Mouse (Mus musculus) thymus, postnatal 10 days (tissue): ENCODE data around the gene Atp6v1e2.

Source experiments
- DNase-seq, 2 experiments: peaks; one replicate each; pipeline ENCODE4 v3.0.0; 2021; ENCODE audit warnings: low spot score in 2 of 2

Gene Atp6v1e2

DNA sequence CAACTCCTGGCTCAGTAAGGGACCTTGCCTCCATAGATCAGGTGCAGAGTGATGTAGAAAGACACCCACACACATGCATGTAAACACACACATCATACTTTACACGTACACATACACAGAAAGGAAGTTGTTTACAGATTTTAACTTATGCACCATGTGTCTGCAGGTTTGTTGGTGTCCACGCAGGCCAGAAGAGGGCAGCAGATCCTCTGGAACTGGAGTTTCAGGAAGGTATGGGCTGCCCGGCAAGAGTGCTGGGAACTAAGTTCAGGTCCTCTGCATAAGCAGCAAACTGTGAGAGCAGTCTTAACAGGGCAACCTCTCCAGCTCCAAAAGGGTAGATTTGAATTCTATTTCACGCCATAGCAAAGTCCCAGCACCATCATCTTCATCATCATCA, 32.2 kb downstream of the Atp6v1e2 start:
- DNase-seq, result no peak

- no peak for DNase-seq
These were observed 34.6 kb downstream of the Atp6v1e2 start for GRCm38 (mm10) chr17:86913003-86913607.

GRCm38 (mm10) chr17:86911261-86911660, 36.4 kb downstream of the Atp6v1e2 start:
- no peak for DNase-seq

- DNase-seq, result no peak
These were observed 37.8 kb downstream of the Atp6v1e2 start for GRCm38 (mm10) chr17:86909733-86910495.

GRCm38 (mm10) chr17:86908316-86908715, 39.4 kb downstream of the Atp6v1e2 start:
- DNase-seq, result no peak

DNA sequence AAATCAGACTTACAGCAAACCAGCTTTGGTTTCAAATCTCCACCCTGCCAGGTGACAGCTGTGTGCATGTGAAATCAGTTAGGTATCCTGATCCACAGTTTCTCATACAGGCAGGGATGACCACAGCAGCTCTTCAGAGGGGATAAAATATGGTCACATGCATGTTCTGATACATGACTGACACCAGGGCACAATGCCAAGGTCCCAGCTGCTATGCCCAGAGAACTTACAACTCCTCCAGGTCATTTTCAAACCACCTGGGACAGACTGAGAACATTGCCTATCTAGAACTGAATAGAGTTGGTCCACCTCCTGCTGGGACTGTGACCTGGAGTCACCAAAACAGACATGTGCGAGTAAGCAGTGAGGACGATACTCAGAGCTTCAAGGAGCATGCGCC, 40.6 kb downstream of the Atp6v1e2 start:
- DNase-seq, result no peak

- no peak for DNase-seq
These were observed 41.1 kb downstream of the Atp6v1e2 start for GRCm38 (mm10) chr17:86906601-86907000.

DNA sequence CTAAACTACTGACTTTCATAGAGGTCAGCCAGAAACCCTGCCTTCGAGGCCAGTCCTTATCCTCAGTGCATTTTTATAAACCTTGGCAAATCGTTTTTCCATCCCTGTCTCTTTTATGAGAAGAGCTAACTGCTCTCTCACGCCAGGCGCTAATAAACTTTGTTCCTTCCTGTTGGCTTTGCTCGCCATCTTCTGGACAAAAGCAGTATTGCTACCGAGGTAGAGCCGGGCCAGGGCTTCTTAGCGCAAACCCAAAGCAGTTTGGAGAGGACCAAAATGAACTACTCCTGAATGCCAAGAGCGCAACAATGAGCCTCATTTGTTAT, 41.6 kb downstream of the Atp6v1e2 start:
- peak; percentile 56 to 82 for DNase-seq

DNA sequence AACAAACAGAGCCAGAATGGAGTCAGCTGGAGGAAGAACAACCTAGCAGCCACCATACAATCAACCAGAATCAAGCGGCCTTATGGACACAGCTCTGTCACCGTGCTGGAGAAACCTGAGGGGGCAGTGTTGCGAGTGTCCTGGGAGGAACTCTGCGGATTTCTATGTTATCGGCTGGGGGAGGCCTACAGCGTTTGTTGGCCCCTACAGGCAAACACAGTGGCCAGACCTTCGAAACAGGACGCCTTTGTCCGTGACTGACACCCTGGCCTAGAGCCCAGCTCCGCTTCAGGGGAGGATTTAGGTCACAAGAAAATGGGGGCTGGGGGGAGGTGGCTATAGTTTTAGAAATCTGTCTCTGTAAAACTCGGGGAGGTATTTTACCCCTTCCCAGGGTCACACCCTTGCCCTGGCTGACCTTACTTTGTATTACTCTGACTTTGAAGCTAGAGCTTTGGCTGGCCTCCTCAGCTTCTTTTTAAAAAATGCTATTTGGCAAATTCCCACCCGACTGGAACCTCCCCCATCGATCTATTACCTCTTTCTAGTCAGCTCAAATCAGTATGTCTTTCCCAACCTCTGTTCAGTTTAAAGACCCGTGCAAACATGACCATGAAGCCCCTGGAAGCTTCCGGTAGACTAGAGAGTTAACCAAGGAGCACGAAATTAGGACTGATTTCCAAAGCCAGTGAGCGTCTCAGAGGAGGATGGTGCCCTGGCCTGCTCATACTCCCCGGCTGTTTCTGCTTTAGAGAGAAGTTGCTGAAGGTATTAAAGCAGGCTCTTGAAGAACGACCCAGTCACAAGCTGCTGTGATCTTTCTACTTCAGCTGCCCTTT, 42.2 kb downstream of the Atp6v1e2 start:
- DNase-seq, result no peak

DNA sequence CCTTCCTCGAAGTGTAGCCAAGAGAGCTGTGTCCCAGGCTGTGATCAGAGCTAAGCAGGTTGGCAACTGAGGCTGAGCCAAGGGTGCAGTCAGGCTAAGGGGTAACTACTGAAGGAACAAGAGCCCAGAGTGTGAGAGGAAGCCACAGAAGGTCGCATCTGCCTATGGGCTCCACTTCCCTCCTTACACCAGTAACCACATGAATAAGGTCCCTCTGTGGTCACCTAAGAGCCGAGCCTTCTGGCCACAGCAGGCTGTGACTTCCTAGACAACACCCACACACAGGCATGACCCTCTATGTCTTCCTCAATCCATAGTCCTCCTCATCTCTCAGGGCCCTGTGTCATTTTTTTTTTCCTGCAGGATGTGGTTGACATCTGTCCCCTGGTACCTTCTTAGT, 43.5 kb downstream of the Atp6v1e2 start:
- DNase-seq, result no peak

- DNase-seq, result peak; percentile 25 to 52
These were observed 44.1 kb downstream of the Atp6v1e2 start for GRCm38 (mm10) chr17:86903596-86903995.

GRCm38 (mm10) chr17:86902399-86903067, 45.2 kb downstream of the Atp6v1e2 start:
- no peak for DNase-seq

- no peak for DNase-seq
These were observed 47.1 kb downstream of the Atp6v1e2 start for GRCm38 (mm10) chr17:86900564-86900963.

GRCm38 (mm10) chr17:86899821-86900220, 47.9 kb downstream of the Atp6v1e2 start:
- DNase-seq, result no peak

GRCm38 (mm10) chr17:86897486-86898165, 50.1 kb downstream of the Atp6v1e2 start:
- no peak for DNase-seq

- no peak for DNase-seq
These were observed 52.5 kb downstream of the Atp6v1e2 start for GRCm38 (mm10) chr17:86895191-86895590.
